In genomic region chr10:117148361-117149003, GRCm38 (mm10) we compare ENCODE assay signal across 8 mouse cellular contexts. TPM values are rescaled to one million over a fixed set of nuclear protein-coding genes. Genes with fewer than 3 reads are reported as not detected.
DNase-seq lines count a peak whose midpoint lies in the region; ATAC-seq and TF ChIP-seq lines count a peak whose summit lies in the region.

Gene Frs2, minus strand, starts transcription at chr10:117148534.

- peak; percentile 97 for ATAC-seq in forebrain, embryonic 16.5 days
- peak; percentile 95 for ATAC-seq in lung, embryonic 14.5 days (ENCODE audit: insufficient read depth)

- peak; percentile 90 for DNase-seq in ES-E14 (ENCODE audit: low read depth, low spot score)
- peak; percentile 94 for DNase-seq in cerebellum, adult 11-12 months
- DNase-seq in heart, postnatal 36 days: peak; percentile 94 to 95
- DNase-seq in layer of hippocampus, adult 2 months (ENCODE audit: low spot score in 2 of 2): peak; percentile 95 to 96
- DNase-seq in lung, embryonic 14.5 days: peak; percentile 96
- DNase-seq in thymus, adult 2 months: peak; percentile 98

- peaks cover 5% of the 10 kb centered on the region for H3K27me3 ChIP-seq in forebrain, embryonic 16.5 days (replicated peaks; ENCODE audit: control insufficient read depth, insufficient read depth, low read length)
- H3K27me3 ChIP-seq in lung, embryonic 14.5 days (ENCODE audit: insufficient read depth, low read length): no peaks in the 10 kb centered on the region
- no peaks in the 10 kb centered on the region for H3K27me3 ChIP-seq in thymus, adult 2 months (ENCODE audit: control insufficient read depth, insufficient read depth, low read length)

- in situ Hi-C loops in ES-E14 (cut with MboI; ENCODE audit: low sequenced_read_pairs in 2 of 2, unreplicated experiment in 2 of 2): no loop called here

- H3K4me1 ChIP-seq in ES-E14 (ENCODE audit: control insufficient read depth in 2 of 2, insufficient read depth in 2 of 2, low read length in 2 of 2, poor library complexity in 1 of 2): peaks cover 5% of the 10 kb centered on the region in 2 experiments; a peak in 2 of 4 replicates
- peaks cover 22% of the 10 kb centered on the region for H3K4me1 ChIP-seq in forebrain, embryonic 16.5 days (replicated peaks; ENCODE audit: control insufficient read depth, insufficient read depth, low read length)
- peaks cover 31% of the 10 kb centered on the region for H3K4me1 ChIP-seq in lung, embryonic 14.5 days (ENCODE audit: insufficient read depth)
- H3K4me1 ChIP-seq in olfactory bulb, adult 2 months (ENCODE audit: control insufficient read depth, insufficient read depth, low read length): peaks cover 14% of the 10 kb centered on the region
- H3K4me1 ChIP-seq in thymus, adult 2 months (replicated peaks; ENCODE audit: control insufficient read depth, insufficient read depth, low read length): peaks cover 16% of the 10 kb centered on the region

- H3K4me3 ChIP-seq in ES-E14 (ENCODE audit: insufficient read depth in 1 of 2, low read depth in 1 of 2, low read length in 2 of 2, poor library complexity in 1 of 2, severe bottlenecking in 1 of 2): peak within 1 kb of the TSS; percentile 92
- peak within 1 kb of the TSS; percentile 96 for H3K4me3 ChIP-seq in forebrain, embryonic 16.5 days (replicated peaks; ENCODE audit: low read length)
- H3K4me3 ChIP-seq in layer of hippocampus, adult 2 months: peak within 1 kb of the TSS; percentile 89
- H3K4me3 ChIP-seq in lung, embryonic 14.5 days (ENCODE audit: low read depth, low read length): peak within 1 kb of the TSS; percentile 100
- peak within 1 kb of the TSS; percentile 99 for H3K4me3 ChIP-seq in olfactory bulb, adult 2 months (ENCODE audit: insufficient read depth, low read depth, low read length)
- H3K4me3 ChIP-seq in thymus, adult 2 months (ENCODE audit: control insufficient read depth, insufficient read depth, low read length): peak within 1 kb of the TSS; percentile 93

- peak within 1 kb of the TSS; percentile 59; the same call in 1 of the 2 replicates for H3K27ac ChIP-seq in ES-E14 (ENCODE audit: insufficient read depth, low read depth, low read length, poor library complexity, severe bottlenecking)
- H3K27ac ChIP-seq in forebrain, embryonic 16.5 days (ENCODE audit: low read length): peak within 1 kb of the TSS; percentile 82
- H3K27ac ChIP-seq in layer of hippocampus, adult 2 months: peak within 1 kb of the TSS; percentile 95
- H3K27ac ChIP-seq in lung, embryonic 14.5 days (ENCODE audit: low read depth): peak within 1 kb of the TSS; percentile 92
- H3K27ac ChIP-seq in olfactory bulb, adult 2 months (ENCODE audit: insufficient read depth, low read depth, low read length): peak within 1 kb of the TSS; percentile 72
- H3K27ac ChIP-seq in thymus, adult 2 months (ENCODE audit: control insufficient read depth, insufficient read depth, low read length): peak within 1 kb of the TSS; percentile 53; the same call in 1 of the 2 replicates

- under 1% methylated on average over 50 of the region's 57 CpGs for WGBS in forebrain, embryonic 16.5 days
- WGBS in lung, embryonic 14.5 days: 1% methylated on average over 57 of the region's 57 CpGs
- WGBS in olfactory bulb, adult 2 months: under 1% methylated on average over 57 of the region's 57 CpGs
- WGBS in thymus, adult 2 months: under 1% methylated on average over 56 of the region's 57 CpGs

- peak within 1 kb of the TSS; percentile 90 for H3K9ac ChIP-seq in ES-E14 (ENCODE audit: insufficient read depth, low read depth, low read length, poor library complexity, severe bottlenecking)
- H3K9ac ChIP-seq in forebrain, embryonic 16.5 days (replicated peaks; ENCODE audit: low read depth, low read length): peak within 1 kb of the TSS; percentile 96
- H3K9ac ChIP-seq in lung, embryonic 14.5 days: peak within 1 kb of the TSS; percentile 96

- peak within 1 kb of the TSS; percentile 82 for H3K4me2 ChIP-seq in forebrain, embryonic 16.5 days (ENCODE audit: low read length)
- peak within 1 kb of the TSS; percentile 66 for H3K4me2 ChIP-seq in lung, embryonic 14.5 days

- no peaks in the 10 kb centered on the region for H3K36me3 ChIP-seq in ES-E14 (ENCODE audit: control insufficient read depth, insufficient read depth, low read length, poor library complexity, severe bottlenecking)
- H3K36me3 ChIP-seq in forebrain, embryonic 16.5 days (ENCODE audit: control insufficient read depth, insufficient read depth): no peaks in the 10 kb centered on the region
- no peaks in the 10 kb centered on the region for H3K36me3 ChIP-seq in lung, embryonic 14.5 days (ENCODE audit: insufficient read depth)
- no peaks in the 10 kb centered on the region for H3K36me3 ChIP-seq in thymus, adult 2 months (ENCODE audit: control insufficient read depth, insufficient read depth, low read length)

- intact Hi-C loops in heart, postnatal 36 days (cut with DNase I): loop anchor here (2.0 to 5.0 kb wide), 2 partner anchors 86 to 201 kb away; partner anchors contain the start of gene Cct2

- TF ChIP-seq POLR2A in olfactory bulb, adult 2 months (IDR thresholded peaks at IDR 0.05; ENCODE audit: insufficient read depth, low read depth, low read length): peak; percentile 87
- peak; percentile 87 for TF ChIP-seq POLR2A in thymus, adult 2 months (IDR thresholded peaks at IDR 0.05; ENCODE audit: control insufficient read depth, extremely low read depth, insufficient read depth, low read length, poor library complexity)

- TF ChIP-seq CTCF in layer of hippocampus, adult 2 months (conservative IDR thresholded peaks at IDR 0.05): no peak
- TF ChIP-seq CTCF in lung, embryonic 14.5 days (IDR thresholded peaks at IDR 0.05; ENCODE audit: low read depth): no peak
- no peak for TF ChIP-seq CTCF in olfactory bulb, adult 2 months (IDR thresholded peaks at IDR 0.05; ENCODE audit: insufficient read depth, low read depth, low read length)
- TF ChIP-seq CTCF in thymus, adult 2 months (IDR thresholded peaks at IDR 0.05; ENCODE audit: borderline replicate concordance, control insufficient read depth, extremely low read depth, insufficient read depth, low read length, poor library complexity): peak; percentile 52; the same call in 1 of the 2 replicates

- no peaks in the 10 kb centered on the region for H3K9me3 ChIP-seq in ES-E14 (ENCODE audit: control insufficient read depth, insufficient read depth, low read depth, low read length)
- no peaks in the 10 kb centered on the region for H3K9me3 ChIP-seq in forebrain, embryonic 16.5 days (ENCODE audit: control insufficient read depth, low read length)
- H3K9me3 ChIP-seq in lung, embryonic 14.5 days (ENCODE audit: low read depth, low read length): no peaks in the 10 kb centered on the region

TF ChIP-seq in ES-E14, 5 proteins besides CTCF, POLR2A, EP300 and RAD21:
- no peak for TF ChIP-seq MAFK (IDR thresholded peaks at IDR 0.05; ENCODE audit: insufficient read depth, low read depth, low read length)
- no peak for TF ChIP-seq ZNF384 (IDR thresholded peaks at IDR 0.05; ENCODE audit: low read depth, low read length)
- TF ChIP-seq ZC3H11A (IDR thresholded peaks at IDR 0.05; ENCODE audit: borderline replicate concordance, low read depth, low read length): no peak
- 0 out of 2 replicates have a peak, but pooled peaks have one; percentile 21 for TF ChIP-seq CHD2 (IDR thresholded peaks at IDR 0.05; ENCODE audit: low read depth, low read length)
- peak; percentile 66; the same call in 1 of the 2 replicates for TF ChIP-seq HCFC1 (IDR thresholded peaks at IDR 0.05; ENCODE audit: borderline replicate concordance, insufficient read depth, low read length)

RNA-seq across cellular contexts. Expression of gene Frs2, which starts in this region (rescaled TPM):
- 11.7 and 17.3 TPM in 2 replicates for total RNA-seq in ES-E14 (2012; rRNA removed)
- 20.7 and 22.1 TPM in 2 replicates for polyA plus RNA-seq in forebrain, embryonic 16.5 days (2015; fragmentation: Nextera tagmentation; extraction: Ambion mirVana)
- 10 to 100 TPM; 16.2 to 17.7 TPM for total RNA-seq in heart, postnatal 36 days (2021)
- total RNA-seq in layer of hippocampus, adult 2 months (2021): 10 to 100 TPM; 36.3 to 37.5 TPM
- 26.4 and 27.8 TPM in 2 replicates for polyA plus RNA-seq in lung, embryonic 14.5 days (2014; fragmentation: Nextera tagmentation; extraction: Ambion mirVana)
- polyA plus RNA-seq in olfactory bulb, adult 2 months (2012; ENCODE audit: insufficient read depth, insufficient read length, low replicate concordance, missing spikeins): not detected in 2 replicates
- polyA plus RNA-seq in thymus, adult 2 months (2012; rRNA removed): 19.8 and 21.1 TPM in 2 replicates

Comparison
In these comparisons a context has a peak if more than half of its experiments do, and no peak if none do; other contexts are left out.
1. Peak in every context shown above with its lines: DNase-seq, ATAC-seq, H3K4me3 ChIP-seq and H3K27ac ChIP-seq.
2. RNA of gene Frs2 (polyA plus RNA-seq): 26.4 to 27.8 TPM in lung, embryonic 14.5 days, 19.8 to 21.1 TPM in thymus, adult 2 months and 20.7 to 22.1 TPM in forebrain, embryonic 16.5 days; not detected in olfactory bulb, adult 2 months; every median in the first group is over 10 times any median in the second.